Mouse (Mus musculus) urinary bladder, postnatal 14 days (tissue): Measurements from ENCODE around the gene Taldo1.
"Not testable (repeated sequence)": the region's sequence is repeated elsewhere in the genome, so short reads cannot be mapped to it uniquely, and the experiment has no call there.

Experiments
- DNase-seq: peaks from one replicate; pipeline ENCODE4 v3.0.0; 2021; ENCODE audit warnings: low spot score

Gene Taldo1

DNA sequence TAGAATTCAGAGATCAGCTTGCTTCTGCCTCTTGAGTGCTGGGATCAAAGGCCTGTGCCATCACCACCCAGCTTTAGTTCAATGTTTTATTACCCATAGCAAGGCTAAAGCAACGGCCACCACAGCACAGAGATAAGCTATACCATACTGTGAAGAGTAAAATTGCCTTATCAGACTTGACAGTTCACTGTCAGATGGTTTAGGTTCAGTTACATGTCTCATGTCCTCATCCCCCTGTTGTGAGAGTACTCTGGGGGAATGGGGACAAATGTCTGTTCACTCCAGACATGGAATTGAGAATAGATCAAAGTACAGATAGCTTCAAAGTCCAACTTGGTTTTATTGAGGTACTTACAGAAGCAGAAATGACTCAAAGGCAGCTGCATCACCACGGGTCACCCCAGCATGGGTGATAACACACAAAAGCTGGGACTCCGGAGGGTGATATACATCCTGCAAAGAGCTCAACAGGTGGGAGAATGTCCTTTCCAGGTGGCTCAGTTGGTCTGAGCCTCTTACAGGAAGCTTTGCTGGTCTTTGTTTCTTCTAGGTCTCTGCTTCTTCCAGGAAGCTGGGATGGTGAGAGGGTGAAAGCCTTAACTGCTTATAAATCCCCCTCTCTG, 3.4 kb upstream of the Taldo1 start:
- no peak for DNase-seq

DNA sequence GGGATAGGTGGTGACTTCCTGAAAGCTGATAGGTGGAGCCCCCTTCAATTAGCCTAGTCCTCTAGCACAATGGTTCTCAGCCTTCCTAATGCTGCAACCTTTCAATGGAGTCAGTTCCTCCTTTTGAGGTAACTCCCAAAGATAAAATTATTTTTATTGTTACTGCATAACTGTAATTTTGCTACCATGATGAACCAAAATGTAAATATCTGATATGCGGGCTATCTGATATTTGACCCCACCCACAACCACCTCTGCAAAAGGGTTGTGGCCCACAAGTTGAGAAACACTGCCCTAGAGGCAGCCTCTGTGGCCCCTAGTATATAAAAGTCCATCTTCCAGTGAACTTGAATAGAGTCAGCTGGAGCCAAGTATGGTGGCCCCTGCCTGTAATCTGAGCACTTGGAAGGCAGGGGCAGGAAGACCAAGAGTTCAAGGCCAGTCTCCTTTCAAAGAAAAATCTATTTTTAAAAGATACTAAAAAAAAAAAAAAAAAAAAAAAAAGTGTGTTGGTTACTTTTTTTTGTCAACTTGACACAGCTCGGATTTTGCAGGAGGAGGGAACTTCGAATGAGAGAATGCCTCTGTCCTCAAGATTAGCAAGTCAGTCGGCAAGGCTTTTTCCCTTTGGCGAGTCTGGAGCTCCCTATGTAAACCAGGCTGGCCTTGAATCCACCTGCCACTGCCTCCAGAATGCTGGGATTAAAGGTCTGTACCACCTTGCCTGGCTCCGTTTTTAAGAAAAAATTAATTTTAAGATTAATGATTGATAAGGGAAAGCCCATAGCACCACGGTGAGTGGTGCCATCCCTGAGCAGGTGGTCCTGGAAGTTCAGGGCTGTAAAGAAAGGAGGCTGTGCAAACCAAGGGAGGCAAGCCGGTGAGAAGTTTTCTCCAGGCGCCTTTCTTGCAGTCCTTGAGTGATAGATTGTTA, 1.4 kb upstream of the Taldo1 start:
- DNase-seq, result no peak

DNA sequence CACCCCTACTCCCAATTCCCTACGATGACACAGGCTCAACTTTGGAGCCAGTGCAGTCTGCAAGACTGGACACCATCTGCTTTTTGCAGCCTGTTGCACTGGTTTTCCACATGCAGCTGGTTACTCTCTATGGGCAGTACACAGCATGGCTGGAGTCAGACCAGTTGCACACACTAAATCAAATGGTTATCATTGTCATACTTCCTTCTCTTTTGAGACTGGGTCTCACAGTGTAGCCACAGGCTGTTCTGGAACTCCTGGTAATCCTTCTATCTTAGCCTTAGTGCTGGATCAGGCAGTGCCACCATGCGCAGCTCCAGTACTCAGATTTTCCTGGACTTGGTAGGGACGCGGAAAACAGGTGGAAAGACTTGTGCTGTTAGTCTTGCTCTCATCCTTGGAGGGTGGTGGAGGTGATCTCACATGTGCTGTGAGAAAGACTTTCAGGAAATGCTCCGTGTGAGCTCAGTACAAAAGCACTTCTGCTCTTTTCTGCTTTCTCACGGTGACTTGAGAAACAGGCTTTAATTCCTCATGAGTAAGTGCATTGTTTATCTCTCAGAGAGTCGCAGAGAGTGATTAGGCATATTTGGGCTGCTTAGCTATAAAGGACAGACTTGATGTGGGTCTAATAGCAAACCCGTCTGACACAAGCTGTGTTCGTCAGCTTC, 688 bp downstream of the Taldo1 start:
- DNase-seq, result no peak

DNA sequence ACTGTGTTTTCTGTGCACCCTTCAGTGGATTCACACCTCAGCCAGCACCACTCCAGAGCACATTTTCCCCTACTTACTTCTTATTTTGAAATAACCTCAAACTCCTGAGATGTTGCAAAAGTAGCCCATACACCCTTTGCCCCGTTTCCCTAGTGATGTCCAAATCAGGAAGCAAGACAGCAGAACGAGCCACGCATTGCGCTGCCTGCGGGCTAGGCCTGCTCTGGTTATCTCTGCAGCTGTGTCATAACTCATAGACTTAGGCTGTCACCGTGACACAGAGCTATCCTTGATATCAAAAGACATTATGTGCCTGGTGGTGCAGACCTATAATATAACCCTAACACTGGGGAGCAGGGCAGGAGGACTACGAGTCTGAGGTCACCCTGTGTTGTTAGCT, 2.2 kb downstream of the Taldo1 start:
- DNase-seq, result no peak

DNA sequence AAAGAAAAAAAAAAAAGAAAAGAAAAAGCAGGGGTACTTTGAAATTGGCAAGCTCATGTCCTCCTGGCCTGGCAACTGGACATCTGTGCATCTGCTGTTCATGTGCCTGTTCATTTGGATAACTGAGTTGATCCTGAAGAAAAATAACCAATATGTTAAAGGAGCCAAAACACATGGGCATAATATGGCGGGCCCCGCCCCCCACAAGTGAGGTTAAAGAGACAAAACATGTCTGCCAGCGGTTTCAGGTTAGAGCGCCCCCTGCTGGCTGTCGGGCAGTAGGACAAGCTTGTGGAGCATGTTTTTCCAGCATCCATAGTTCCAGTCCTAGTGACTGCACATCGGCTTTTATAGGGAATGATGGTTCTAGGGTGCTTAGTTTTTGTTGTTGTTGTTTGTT, 2.8 kb downstream of the Taldo1 start:
- peak; percentile 65 for DNase-seq

DNA sequence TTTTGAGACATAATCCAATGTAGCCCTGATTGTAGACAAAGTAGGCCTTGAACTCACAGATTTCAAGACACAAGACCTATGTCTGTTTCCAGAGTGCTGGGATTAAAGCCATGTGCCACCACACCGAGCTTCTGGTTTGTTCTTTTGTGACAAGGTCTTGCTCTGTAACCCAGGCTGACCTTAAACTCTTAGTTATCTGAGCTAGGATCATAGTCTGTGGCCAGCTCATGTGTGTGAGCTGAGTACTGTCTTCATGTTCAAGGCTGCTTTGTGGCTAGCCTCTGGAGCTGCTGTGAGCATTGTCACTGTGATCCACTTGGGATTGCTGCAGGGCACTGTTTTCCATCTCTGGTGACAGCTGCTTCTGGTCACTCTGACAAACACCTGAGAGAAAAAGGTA, 3.3 kb downstream of the Taldo1 start:
- DNase-seq, result no peak

DNA sequence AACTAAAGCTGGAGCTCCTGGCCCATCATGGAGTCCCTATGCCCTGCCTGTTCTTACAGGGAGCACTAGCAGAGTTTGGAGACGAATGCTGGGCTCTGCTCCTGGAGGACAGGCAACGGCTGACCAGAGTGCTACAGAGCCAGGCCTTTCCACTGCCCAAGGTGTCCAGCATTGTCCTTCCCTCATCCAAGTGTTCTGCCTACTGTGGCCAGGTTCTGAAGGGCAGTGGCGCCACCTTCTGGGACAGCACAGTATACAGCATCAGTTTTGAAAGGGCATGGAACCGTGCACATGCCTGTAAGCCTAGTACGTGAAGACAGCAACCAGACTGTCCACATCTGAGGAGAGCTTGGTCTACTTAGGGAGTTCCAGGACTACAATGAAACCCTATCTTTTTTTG, 11.3 kb downstream of the Taldo1 start:
- peak; percentile 59 for DNase-seq

DNA sequence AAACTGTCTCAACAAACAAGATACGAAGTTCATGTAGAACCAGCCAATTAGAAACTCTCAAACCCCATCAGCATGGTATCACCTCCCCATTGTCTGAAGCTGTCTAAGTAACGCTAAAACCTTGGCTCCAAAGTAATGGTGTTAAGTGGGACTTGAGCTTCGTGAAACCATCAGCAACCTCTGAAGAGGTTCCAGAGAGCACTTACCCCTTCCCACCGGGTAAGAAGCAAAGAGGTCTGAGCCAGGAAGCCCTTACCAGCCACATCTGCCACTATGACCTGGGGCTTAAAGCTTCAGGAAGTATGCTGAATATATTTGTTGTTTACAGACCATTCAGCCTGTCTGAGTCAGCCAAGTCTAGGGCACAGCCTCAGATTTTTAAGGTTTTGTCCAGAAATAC, 13.5 kb downstream of the Taldo1 start:
- DNase-seq, result no peak

DNA sequence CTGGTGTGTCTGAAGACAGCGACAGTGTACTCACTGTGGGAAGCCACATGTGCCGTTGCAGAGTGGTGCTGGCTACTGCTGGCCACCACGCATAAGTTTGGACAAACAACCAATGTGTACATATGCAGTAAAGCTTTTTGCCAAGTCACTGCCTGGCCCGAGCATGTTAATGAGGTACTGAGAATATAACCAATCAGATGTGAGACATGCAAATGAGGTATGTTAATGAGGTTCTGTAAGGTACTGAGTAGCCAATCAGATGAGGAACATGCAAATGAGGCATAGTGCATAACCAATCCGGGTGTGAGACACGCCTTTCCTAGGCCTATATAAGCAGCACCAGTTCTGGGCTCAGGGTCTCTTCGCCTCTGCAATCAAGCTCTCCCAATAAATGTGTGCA, 15.7 kb downstream of the Taldo1 start:
- not testable (repeated sequence) for DNase-seq

DNA sequence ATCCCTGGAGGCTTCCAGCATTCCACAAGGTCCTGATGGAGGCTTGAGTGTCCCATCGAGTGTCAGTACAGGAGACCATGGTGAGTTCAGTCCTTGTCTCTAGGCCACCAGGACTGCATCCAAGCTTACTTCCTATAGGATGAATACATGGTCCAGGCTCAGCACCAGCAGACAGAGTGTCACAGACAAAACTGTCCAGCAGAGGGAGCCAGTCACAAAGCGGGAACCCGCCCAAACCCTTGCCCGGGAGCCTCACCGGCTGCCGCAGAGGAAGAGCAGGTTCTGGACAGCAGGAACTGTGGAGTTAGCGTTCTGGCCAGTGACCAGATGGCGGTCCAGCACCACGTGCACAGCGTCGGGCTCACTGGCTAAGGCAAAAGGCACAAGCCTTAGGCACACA, 16.8 kb downstream of the Taldo1 start:
- peak; percentile 92 for DNase-seq

DNA sequence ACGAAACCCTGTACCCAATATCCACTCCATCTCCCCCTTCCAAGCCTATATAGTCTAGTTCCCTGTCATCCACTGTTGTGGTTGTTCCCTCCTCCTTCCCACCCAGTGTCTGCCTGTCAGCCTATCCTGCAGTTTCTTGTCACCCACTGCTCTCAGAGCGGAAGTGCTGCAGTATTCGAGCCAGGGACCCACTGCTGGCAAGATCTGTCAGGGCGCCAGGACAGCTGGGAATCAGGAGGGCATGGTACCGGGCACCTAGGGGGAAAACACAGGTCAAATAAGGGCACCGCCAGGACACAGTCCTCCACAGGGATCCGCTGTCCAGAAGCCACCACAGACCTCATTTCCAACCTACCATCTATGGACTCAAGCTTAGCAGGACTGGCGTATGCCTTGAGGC, 18.6 kb downstream of the Taldo1 start:
- DNase-seq, result no peak

DNA sequence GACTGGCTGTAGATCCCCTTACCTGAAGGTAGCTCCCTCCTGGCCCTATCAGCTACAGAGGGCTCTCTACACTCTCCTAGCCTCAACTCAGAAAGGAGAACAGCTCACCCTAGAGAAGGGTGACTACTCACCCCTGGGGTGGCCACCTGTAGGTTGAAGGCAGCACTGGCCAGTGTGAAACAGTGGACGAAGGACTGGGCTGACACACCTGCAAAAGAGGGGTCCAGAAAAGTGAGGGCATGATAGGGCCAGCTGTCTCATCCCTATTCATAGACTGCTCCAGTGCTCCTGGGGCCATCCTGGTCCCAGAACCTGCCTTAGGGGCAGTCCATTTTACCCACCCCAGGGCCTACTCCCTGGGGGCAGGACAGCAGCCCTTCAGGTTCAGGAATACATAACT, 19.7 kb downstream of the Taldo1 start:
- no peak for DNase-seq

DNA sequence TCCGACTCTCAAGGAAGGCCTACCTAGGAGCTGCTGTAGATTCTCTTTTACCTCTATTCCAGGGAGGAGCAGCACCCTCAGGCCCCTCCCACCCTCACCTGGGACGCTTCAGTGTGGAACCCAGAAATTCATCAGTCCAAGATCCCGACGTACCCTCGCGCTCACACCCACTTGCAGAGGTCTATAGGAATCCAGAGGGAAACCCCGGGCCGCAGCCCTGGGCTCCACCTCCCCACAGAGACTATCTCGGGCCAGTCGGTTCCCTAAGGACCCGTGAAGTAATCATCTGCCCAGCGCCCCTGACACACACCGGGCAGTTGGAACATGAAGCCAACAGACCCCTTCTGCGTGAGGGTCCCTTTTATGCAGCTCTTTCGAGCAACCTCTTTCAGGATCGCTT, 21.3 kb downstream of the Taldo1 start:
- DNase-seq, result peak; percentile 29

DNA sequence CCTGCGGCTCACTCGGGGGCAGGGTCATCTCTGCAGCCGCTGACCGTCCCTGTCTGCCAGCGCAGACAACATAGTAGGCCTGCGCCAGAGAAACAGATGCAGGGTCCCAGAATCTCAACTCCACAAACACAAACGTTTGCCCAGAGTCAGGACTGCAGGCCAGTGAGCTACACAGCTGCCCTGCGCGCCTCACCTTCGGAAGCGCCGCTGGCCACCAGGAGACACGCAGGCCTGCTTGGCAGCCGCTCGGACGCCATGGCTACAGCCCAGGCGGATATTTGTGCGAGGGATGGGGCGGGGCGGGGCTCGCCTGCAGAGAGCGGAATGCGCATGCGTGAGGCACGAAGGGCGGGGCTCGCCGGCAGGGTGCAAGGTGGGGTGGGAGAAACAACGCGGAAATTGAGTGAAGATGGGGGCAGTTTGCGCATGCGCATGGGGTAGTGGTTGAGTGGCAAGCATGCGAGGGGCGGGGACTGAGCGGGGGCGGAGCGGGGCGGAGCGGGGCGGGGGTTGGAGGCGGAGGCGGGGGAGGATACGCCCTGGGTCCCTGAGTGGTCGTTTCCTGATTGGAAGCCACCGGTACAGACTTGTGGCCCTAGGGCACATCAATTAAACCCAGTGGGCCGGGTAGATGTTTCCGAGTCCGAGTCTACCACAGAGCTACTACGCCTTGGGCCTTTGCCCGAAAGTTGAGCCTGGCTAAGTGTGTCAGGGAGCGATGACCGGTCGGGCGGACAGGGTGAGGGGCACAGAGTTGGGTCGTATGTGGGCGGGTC, 22.0 kb downstream of the Taldo1 start, which contains the start of gene Gatd1:
Gene Gatd1 (minus strand): TSS at position 328 of the 776 bp plus-strand sequence.
- DNase-seq, result peak; percentile 100

DNA sequence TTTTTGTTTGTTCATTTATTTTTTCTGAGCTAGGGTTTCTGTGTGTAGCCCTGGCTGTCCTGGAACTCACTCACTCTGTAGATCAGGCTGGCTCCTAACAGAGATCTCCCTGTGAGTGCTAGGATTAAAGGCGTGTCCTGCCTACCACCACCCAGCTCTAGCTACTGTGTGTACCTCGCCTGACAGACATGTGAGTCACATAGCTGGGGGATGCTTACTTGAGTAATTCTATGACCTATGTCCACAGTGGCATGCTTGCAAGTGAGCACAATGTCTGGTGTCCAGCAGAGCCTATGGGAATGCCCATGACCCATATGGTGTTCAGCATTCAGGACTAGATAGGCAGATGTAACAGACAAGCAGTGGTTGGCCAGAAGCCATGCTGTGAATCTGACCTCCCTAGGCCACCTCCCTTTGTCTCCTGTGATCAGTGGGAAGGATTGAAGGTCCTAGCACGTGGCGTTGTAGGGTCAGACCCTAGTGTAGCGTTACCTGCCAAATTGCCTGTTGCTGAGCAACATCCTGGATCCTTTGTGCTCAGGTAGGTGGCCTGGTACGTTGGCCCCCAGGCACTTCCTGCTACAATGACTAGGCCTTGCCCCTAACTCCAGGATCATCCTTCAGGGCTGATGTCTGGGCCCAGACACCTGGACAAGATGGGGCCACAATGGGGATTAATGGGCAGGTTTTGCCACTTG, 24.3 kb downstream of the Taldo1 start:
- DNase-seq, result no peak

DNA sequence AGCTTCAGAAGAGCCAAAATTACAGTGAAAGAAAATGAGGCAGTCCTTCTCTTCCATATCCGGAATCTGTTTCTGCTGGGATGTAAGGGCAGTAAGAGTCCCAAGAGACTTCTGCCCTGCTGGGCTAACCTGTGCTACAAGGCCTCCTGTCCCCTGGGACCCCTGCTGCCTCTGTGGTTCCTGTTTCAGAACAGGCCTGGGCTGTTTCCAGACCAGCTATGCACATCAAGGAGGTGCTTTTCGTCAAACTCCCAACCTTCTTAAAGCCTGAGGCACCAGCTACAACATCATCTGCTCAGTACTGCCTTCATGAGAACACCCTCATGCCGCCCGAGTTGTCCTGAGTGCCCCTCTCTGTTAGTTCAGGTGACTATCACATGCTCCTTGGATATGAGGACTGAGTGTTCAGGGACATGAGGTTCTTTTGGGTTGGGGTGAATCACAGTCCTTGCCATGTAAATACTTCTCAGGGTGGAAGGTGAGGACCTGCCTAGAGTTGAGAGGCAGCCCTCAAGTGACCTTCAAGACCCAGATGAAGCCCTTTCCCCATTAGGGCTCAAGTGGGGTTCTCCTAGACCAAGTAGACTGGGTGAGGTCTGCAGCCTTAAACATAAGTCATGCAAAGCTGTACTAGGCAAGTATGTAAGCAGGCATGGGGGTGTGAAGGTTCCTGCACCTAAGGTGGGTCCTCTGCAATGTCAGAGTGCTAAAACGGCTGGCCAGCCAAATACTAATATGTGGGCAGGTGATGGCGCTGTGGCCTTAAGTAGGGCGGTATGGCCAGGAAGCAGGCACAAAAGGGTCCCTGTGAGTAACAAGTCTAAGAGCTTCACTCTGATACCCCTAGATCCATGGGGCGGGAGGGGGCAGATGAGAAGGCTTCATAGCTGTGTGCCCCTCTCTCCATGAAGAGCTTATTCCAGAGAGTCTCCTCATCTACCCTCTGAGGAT, 26.0 kb downstream of the Taldo1 start:
- DNase-seq, result no peak

DNA sequence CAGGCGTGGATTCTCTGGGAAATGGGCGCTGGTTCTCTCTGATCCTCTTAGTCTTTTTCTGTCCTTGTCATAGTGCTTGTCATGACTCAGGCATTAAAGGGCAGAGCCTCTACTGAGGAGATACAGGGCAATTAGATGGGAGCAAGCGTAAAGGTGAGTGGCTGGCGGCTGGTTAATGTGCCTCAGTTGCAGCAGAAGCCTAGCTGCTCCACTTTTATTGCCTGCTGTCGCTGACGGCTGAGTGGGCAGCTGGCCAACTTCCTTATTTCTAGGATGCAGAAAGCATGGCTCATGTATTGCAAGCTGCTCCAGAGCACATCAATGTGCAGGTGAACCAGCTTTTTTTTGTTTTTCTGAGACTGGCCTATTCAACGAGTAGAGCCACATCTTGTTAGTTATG, 27.0 kb downstream of the Taldo1 start:
- peak; percentile 75 for DNase-seq

DNA sequence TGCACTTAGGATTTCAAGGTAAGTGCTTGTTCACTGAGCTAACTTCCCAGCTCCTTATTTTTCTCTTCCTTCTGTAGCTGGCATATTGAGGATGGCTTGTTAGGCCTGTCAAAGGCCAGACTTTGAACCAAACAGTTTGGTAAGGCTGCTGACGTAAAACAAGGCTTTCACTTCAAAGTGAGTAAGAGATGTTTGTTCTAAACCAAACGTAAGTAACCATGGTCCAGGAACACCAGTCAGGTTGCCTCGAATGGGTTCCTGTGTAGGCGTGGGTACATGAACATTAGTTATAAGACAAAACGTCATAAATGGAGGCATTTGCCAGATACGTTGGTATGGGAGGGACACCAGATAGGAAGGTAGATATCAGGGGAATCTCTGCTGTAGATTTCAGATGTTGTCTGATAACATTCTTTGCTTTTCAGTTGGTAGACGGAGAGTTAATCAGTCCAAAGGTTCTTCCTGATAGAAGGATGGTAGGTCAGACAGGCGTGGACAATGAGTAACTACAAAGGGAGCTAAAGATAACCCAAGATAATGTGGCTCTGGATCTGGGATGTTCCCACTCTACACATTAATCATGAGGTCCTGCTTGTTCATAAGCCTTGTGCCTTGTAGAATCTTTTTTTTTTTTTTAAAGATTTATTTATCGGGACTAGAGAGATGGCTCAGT, 28.2 kb downstream of the Taldo1 start:
- DNase-seq, result no peak

DNA sequence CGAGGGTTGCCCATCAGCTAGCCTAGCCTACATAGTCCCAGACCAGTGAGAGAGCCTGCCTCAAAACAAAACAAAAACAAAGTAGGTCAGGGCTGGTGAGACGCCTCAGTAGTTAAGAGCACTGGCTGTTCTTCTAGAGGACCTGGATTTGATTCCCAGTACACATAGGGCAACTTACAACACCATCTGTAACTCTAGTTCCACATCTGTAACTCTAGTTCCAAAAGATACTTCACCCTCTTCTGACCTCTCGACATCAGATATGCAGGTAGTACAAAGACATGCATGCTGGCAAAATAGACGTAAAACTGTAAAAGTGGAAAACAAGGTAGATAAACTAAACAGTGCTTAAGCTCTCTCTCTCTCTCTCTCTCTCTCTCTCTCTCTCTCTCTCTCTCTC, 31.8 kb downstream of the Taldo1 start:
- no peak for DNase-seq
